In the genomic region with DNA sequence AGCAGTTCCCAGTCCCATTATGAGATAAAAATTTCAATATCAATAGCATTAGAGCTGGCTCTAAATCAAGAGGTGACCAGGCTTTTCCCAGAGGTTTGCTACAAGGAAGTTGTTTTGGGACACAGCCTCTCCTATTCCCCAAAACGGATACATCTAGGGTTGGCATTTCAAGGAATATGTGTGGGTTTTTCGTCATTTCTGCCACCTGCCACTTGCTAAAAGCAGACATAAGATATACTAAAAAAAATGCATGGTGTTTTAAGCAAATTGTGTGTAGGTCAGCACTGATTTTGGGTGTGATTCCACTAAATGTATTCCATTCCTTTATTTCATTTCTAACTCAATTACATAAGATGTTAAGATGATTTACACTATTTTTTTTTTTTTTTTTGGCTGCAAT, we compare ENCODE assay signal across 17 mouse cellular contexts. TPM values are rescaled to one million over a fixed set of nuclear protein-coding genes. Genes with fewer than 3 reads are reported as not detected.
"Had no signal": no experiment of that assay in that cellular context is flagged by ENCODE, and none has a peak within 500 bp of the region (broad histone marks: within the 10 kb centered on the region; RNA-seq: fewer than 3 reads in every experiment).

No protein-coding gene starts in this region.

- H3K4me3 ChIP-seq: intestine, embryonic 15.5 days; limb, embryonic 13.5 days; midbrain, embryonic 12.5 days; neural tube, embryonic 13.5 days; stomach, embryonic 15.5 days had no signal

- DNase-seq: kidney, adult 18-20 months; kidney, postnatal 10 days; kidney, postnatal 4 days; lung, adult 18-20 months; retina, postnatal 1 day; thymus, postnatal 36 days had no signal

- H3K27ac ChIP-seq: intestine, embryonic 15.5 days; limb, embryonic 13.5 days; liver, embryonic 14.5 days; midbrain, embryonic 12.5 days; neural tube, embryonic 13.5 days; stomach, embryonic 15.5 days had no signal

RNA-seq across cellular contexts. Expression of gene Gcg, which starts 34.3 kb away (rescaled TPM):
- total RNA-seq: layer of hippocampus, adult 8-10 months; layer of hippocampus, postnatal 25 days; left cerebral cortex, postnatal 25 days; liver, adult 2 months; megakaryocyte-erythroid progenitor cell, adult 5-6 weeks had no signal
